Mouse (Mus musculus): ENCODE data around the gene Gdf7.

The Gdf7 gene

DNA sequence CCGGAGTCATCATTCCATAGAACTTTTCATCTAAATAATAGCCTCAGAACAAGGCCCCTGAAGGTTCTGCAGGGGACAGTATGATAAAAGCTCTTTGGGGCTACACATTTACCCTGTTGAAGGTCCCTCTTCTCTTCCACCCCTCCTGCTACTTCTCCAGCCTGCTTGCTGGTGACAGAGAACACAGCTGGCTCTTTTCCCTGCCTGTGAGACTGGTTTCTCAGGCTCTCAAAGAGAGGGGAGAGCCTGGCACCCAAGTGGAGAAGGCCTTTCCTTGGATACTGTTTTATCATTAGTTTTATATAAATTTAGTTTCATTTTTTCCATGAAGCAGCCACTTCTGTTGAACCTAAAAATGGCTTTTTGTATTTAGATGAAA is 25.9 kb upstream of the Gdf7 start:
- DNase-seq (ENCODE audit: low spot score in 2 of 2): no peak

DNA sequence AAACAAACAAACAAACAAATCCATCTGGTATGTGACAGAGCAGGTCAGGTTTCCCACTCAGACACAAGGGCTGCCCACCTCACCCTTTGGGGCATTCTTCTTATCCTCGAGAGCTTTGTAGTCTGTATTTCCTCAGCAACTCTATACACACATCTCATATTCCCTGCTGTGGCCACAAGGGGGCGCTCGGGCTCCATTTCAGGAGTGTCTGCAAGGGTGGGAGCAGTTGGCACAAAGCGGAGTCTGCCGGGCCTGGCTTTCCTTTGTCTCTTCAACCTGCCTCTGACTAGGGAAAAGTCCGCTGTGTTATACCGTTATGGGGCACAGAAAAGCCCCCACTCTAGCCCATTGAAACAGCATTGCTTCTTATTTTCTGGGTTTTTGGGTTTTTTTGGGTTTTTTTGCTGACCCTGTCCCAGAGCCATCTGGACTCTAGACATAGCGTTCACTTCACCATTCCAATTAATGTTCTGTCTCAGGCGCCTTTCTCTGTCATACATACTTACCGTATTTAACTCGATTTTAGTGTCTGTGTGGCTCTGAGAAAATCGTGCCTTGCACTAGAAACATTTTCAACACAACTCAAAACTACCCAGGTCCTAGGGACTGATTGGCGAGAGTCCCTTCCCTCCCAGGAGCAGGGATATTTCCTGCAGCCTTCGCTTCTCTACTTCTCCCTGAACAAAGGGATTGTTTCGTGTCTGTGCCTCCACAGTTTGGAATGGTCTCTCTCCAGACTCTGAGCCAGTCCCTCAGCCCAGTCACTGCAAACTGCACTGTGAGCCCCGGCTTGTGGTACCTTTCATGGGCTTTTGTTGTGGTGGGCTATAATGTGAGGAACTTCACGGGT is 25.3 kb upstream of the Gdf7 start:
- peak; percentile 86 to 95 for DNase-seq (ENCODE audit: low spot score in 2 of 2)

DNA sequence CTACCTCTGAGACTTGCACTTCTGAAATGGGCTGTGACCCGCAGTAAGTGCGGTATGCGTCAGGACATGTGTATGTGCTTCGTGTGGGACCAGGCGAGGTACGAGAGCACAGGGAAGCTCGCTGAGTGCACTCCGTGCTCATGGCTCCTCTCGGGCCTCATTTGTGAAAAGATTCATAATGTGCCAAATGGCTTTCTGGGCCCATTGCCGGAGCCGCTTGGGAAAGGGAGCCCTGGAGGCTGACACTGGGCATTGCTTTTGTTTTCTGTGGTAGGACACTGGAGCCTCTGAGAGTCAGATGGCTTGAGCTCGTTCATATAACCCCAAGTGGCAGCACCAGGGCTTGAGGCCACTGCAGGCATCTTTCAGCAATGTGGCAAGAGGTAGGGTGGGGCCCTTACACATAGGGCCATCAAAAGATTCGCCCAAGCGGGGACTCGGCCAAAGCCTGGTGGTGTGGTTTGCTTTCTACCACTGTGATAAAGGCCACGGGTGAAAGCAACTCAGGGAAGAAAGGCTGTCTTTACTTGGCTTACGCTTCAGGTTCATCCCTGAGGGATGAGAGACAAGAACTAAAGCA is 24.3 kb upstream of the Gdf7 start:
- no peak for DNase-seq (ENCODE audit: low spot score in 2 of 2)

DNA sequence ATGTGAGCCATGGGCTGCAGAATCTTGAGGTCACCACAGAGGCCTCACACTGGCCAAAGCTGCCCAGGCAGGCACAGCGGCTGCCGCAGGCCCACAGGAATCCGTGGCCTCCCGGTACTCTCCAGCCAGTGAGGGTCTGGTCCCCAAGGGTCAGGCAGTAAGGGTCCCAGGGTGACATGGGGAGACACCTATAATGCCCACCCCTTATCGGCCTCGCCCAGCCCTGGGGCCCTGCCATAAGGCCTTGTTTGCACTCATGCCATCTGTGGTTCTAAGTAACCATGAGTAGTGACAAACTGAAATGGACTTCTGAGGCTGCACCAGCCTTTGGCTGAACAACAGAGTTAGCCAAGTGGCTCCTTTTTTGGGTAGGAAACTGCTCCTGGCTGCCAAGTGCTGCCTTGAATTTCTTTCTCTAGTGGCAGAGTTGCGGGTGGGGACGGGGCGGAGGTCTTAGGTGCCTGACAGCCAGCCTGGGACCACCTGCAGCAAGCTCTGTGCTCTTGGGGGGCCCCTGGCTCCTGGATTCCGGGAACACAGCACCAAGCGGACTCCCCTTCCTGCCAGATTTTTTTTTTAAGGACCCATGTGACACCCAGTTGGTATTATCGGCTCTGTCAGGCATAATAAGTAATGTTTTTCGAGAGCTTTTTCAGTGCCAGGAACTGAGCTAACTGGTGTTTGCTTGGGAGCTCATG is 23.6 kb upstream of the Gdf7 start:
- DNase-seq (ENCODE audit: low spot score in 2 of 2): no peak

DNA sequence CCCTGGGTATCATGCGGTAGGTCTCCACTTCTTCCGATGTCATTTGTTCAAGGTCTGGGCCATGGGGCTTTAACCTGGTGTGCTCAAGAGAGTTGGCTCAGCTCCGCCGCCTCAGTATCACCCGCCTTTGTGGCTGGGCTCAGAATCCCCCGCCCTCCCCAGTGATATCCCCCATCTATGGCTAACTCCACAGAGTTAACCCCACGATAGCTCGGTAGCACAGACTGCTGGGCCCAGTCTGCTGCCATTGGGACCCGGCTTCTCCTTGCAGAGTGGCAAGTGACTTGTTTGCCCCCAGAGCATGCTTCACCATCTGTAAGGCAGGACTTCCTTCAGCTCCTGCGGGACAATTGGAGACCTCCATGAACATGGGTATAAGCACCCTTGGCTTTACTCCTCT is 22.3 kb upstream of the Gdf7 start:
- no peak for DNase-seq (ENCODE audit: low spot score in 2 of 2)

DNA sequence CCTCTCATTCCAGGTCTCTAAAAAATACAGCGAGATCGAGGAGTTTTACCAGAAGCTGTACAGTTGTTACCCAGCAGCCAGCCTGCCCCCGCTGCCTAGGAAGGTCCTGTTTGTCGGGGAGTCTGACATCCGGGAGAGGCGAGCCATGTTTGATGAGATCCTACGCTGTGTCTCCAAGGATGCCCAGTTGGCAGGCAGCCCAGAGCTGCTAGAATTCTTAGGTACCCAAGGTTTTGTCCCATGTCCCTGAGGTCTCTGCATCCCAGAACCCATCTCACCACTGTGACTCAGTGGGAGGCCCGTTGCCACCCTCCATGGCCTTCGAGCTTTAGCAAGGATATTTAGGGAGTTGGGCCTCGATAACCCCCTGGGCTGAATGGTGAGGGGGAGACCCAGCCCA is 19.8 kb upstream of the Gdf7 start:
- DNase-seq (ENCODE audit: low spot score in 2 of 2): no peak

DNA sequence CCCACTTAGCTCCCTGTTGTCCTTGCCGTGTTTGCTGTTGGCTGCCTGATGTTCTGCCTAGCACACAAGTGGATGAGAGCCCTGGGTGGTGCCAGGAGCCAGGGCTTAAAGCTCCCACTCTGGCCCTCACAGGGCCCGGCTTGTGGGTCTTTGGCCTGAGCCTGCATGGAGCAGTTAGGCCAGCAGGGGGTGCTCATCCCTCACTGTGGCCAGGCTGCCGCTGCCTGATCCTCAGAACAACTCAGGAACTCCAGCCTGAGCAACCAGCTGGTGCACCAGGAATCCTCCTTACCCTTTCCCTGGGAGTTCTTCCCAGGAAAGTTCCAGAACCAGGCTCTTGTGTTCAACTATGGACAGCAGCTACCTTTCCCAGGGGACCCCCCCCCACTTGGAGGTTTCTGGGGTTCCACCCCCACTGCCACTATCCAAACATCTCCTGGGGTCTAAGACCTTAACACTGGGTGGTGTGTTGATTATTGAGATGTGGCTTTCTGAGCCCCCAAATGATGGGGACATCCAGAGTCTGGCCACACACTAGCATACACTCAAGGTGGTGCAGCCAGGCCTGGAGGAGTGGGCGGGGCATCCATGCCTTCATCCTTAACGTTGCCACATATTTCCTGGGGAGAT is 18.4 kb upstream of the Gdf7 start:
- peak; percentile 63 to 83 for DNase-seq (ENCODE audit: low spot score in 2 of 2)

DNA sequence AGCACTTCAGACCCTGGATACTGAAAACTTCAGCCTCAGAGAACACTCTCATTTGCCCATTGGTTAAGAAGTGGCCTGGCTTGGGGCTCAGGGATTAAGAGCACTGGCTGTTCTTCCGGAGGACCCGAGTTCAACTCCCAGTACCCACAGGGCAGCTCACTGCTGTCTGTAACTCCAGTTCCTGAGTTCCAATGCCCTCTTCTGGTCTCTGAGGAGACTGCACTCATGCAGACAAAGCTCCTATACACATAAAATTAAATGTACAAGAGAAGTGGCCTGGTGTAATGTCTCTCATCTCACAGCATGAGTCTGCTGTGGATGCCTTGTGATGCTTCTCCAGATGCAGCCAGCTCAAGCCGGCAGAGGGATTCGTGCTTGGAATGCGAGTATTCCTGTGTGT is 14.8 kb upstream of the Gdf7 start:
- DNase-seq (ENCODE audit: low spot score in 2 of 2): no peak

DNA sequence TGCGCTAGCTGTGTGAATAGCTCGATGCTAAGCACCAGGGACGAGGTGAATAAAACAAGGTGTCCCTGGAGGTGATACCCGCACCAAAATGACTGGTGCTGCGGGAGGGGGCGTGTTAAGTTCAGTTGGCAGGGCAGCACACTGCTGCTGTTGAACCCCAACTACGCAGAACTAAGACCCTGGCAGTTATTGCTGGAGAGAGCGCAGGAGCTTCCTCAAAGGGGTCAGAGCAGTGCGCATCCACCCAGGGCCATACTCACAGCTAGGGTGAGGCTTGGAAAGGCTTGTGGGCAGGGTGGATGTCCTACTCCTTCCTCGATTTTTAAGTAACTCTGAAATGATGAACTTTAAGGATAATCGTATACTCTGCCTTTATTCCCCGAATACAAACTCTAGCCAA is 12.0 kb upstream of the Gdf7 start:
- no peak for DNase-seq (ENCODE audit: low spot score in 2 of 2)

DNA sequence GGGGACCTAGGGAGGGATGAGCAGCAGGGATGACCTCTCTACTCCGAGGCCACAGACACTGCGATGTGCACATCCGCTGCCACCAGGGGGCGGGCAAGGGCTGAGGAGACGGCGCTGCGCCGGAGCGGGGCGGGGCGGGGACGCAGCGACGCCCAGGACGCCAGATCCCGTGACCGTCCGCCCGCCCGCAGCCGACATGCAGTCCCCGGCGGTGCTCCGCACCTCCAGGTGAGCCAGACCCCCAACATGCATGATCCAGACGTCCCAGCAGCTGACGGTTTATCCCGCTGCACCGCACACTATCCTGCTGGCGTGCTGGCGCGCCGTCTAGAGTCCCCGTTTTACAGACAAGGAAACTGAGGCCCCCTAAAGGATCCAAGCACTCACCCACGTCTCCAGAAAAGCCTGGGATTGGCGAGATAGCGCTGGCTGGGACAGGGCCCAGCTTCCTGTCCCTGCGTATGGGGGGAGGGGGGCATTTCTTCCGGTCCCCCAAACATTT is 11.6 kb upstream of the Gdf7 start, which contains the start of gene Hs1bp3:
TSS of gene Hs1bp3 (plus strand) at position 163 of the 502 bp plus-strand sequence.
- peak; percentile 80 to 92 for DNase-seq (ENCODE audit: low spot score in 2 of 2)

DNA sequence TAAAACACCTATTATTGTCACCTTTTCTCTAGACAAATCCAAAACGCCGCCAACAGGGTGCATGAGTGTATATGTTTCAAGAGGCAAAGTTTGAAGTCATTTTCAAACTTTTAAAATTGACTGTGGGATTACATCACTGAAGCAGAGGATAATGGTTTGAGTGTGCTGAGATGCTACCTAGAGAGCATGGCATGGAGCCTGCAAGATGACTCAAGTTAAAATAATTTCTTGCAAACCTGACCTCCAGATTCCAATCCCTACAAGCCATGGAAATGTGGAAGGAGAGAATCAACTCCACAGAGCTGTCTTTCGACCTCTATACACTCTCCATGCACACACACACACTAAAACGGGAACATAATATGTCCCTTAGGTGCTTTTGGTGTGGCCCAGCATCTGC is 10.5 kb upstream of the Gdf7 start:
- DNase-seq (ENCODE audit: low spot score in 2 of 2): no peak

DNA sequence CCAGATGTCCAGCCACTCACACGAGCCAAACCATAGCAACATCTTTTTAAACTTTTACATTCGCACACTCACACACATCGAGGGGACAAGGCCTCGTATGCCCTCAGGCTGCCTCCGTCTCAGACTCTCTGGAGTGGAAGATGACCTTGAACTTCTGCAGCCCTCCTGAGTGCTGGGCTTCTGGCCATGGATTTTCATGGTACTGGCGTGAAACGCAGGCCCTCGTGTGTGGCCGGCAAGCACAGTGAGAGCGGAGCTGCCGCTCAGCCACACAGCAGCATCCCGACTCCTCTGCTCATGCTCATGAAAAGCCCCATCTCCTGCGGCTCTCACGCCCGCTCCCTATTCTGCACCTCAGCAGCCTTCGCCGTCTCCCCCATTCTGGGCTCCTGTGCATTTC is 9.2 kb upstream of the Gdf7 start:
- DNase-seq (ENCODE audit: low spot score in 2 of 2): no peak

DNA sequence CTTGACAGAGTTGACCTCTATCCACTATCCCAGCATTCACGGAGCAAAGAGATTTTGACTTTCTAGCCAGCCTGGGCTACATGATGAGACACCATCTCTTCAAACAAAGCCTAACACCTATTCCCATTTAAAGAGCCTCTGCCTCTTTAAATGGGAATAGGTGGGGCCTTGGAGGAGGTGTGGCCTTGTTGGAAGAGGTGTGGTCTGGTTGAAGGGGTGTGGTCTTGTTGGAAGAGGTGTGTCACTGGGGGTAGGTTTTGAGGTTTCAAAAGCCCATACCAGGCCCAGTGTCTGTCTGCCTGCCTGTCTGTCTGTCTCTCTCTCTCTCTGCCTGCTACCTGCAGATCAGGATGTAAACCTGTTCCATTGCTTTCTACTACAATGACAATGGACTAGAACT is 5.2 kb upstream of the Gdf7 start:
- DNase-seq (ENCODE audit: low spot score in 2 of 2): no peak

DNA sequence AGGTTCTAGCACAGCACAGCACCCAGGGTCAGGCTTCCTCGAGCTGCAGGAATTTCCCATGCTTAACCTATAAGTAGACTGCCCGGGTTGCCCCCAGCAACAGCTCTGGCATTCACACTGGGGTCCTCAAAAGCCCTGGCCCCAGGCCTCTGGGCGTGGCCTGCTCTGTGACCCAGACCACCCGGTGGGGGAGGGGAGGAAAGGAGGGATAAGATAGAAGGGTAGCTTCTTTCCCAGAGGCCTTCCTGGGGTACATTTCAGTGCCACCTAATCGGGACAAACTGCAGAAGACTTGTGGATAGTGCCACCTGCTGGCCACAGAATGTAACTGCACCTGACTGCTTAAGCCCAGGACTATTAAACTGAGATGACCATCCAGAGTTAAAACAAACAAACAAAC is 4.7 kb upstream of the Gdf7 start:
- DNase-seq (ENCODE audit: low spot score in 2 of 2): no peak

DNA sequence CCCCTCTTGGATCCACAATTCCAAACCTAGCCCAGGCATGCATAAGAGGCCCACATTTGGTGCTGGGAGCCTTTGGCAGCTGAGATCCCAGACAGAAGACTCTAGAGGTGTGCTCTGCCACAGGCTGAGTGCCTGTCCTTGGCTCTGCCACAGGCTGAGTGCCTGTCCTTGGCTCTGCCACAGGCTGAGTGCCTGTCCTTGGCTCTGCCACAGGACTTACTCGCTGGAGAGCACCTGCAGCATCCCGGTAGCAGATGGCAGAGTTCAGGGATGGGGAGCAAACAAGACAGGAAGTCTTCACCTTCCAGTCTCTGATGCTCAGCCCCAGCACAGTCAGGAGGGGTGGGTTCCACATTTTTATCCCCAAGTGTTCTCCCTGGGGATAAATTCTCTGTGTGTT is 3.5 kb upstream of the Gdf7 start:
- no peak for DNase-seq (ENCODE audit: low spot score in 2 of 2)

DNA sequence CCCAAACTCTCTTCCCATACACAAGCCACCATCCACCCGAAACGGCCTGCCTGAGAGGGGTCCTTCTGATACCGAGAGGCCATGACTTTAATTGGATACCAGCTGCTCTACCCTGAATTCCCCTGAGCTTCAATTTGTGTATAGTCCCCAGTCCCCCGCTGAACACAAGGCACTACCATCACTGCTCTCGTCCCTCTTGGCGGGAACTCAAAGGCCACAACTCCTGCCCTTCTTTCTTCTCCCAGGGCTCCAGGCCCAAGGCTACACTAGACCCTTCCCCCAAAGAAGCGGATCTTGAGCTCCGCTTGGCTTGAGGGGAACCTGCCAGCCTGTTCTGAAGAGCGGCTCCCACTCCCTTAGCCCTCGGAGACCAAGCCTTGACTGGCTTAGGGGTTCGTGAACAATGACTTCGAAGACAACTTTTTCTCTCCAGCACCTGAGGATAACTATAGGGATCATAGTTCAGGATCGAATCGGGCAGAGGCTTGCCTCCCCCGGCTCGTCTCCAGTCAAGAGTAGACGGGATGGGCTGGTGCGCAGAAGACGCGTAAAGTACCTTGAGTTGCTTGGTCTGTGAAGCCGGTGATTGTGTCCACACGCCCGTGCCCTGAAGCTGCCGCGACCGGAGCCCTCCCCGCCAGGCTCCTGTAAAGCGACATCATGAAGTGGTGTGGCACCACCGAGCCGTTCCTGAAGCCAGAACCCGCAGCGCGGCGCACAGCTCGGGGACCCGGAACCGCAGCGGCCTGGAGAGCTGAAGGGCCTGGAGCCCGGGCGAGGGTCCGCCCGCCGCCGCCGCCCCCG is 541 bp downstream of the Gdf7 start:
- no peak for DNase-seq (ENCODE audit: low spot score in 2 of 2)

DNA sequence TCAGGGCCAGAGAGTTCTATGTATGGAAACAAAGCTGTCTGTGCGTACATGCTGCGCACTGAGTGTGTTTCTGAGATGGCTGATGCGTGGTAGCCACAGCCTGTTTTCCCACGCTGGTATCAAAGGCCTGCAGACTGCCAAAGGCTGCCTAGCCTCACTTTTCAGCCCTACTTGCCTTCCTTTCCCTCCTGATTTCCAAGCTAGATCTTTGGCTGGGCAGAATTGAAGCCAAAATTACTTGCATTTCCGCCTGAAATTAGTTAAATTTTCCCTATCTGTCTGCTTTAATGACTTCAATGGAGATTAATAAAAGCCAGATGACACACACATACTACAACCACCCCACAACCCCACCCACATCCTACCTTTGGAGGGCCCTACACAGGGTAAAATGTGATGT is 1.2 kb downstream of the Gdf7 start:
- no peak for DNase-seq (ENCODE audit: low spot score in 2 of 2)

DNA sequence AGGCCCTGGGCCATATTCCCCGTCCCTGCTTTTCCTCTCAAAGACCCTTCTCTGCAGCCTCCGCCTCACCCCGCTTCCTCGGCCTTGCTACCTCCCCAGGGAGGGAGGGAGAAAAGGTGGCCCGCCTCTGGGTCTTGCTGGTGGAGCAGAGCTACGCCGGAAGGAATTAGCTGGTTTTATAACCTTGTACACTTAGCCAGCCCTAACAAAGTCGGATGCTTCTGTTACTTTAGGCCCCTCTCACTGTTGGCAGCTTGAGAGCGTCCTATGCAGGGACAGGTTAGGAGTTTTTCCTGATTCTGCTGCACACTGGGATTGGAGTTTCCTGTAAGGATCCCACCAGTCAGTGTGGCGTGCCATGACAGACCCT is 1.7 kb downstream of the Gdf7 start:
- DNase-seq (ENCODE audit: low spot score in 2 of 2): no peak

DNA sequence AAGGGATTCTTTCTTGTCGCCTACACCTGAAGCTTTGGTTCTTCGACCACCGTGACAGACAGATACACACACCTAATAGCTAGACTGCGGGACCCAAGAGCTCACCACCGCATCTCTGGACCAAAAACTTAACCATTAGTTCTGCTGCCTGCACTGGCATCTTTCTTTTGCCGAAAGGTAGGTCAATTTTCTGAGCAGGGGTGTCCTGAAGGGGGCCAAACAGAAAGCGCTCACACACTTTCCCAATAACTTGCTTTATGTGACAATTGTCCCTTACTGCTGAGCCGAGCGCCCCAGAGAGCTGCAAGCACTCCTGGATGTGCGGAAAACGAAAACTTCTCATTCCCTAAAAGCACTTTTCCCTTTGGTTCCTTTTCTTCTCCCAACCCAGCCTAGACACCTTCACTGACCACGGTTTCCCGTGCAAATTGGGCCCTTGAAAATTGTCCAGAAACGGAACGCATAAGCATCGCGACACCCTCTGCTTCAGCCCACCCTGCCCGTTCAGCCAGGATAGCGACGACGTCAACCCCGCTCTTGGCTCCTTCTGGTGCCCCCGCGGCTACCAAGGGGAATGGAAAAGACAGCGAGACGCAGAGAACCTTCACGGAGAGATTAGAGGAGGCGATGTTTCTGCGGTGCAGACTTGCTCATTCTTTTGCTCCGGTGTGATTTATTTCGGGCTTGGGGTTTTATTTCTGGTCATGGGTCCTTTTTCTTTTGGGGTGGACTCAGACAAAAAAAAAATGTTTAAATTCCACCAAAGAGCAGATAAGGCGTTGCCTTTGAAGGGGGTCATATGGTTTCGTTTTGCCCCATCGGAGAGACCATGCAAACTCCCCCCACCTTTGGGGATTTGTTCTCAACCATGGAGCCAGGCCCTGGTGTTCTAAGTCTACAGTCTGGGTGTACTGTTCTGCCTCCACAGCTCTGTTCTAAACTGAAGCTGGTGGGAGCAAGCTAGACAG is 2.3 kb downstream of the Gdf7 start:
- DNase-seq (ENCODE audit: low spot score in 2 of 2): no peak

DNA sequence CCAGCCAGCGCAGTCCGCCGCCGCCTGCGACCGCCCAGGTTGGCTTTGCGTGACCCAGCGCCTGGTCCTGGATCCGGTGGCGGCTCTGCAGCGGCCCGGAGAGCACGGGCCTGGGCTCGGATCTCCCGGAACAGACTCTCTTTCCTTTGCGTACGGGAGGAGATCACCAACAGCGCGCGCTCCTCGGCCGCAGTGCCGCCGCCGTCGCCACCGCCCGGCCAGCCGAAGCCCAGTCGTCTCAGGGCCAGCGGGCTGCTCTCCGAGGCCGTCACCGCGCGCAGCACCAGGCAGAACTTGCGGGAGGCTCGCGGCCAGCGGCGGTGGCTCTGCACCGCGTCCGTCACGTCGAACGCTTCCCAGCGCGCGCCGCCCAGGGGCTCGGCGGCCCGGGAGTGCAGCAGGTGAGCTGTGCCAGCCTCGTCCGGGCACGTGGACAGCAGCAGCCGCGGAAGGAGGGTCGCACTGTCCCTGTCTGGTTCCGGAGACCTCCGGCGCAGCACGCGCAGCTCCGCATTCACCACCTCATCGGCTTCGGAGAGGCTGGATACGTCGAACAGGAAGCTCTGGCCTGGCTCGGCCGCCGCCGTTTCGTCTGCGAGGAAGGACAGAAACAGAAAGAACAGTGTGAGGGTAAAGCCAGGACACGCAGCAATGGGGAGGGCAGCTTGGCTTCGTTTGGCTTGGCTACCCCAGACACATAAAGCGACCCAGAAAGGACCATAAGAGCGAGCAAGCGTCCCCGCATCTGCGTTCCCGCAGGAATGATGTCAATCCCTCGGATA is 3.2 kb downstream of the Gdf7 start:
- no peak for DNase-seq (ENCODE audit: low spot score in 2 of 2)
